Mouse (Mus musculus): Measurements from ENCODE around the gene Gm28230. TPM values are rescaled to one million over a fixed set of nuclear protein-coding genes. Genes with fewer than 3 reads are reported as not detected.

Gm28230 gene
- polyA plus RNA-seq, 2 experiments, result 0.18 to 5.0 TPM

GRCm38 (mm10) chr2:74711721-74712621, 14.6 kb upstream of the Gm28230 start, which contains the start of the genes Hoxd3 and Hoxd4:
Gene Hoxd3, plus strand, starts transcription at chr2:74711927.
Gene Hoxd4, plus strand, starts transcription at chr2:74711929.
- H3K4me3 ChIP-seq (replicated peaks; ENCODE audit: low read length), result peak within 1 kb of the TSS; percentile 47
- H3K27me3 ChIP-seq (ENCODE audit: control insufficient read depth, insufficient read depth, low read length), result peaks cover 95% of the 10 kb centered on the region
- no peaks in the 10 kb centered on the region for H3K9me3 ChIP-seq (ENCODE audit: control insufficient read depth, low read length)
- H3K36me3 ChIP-seq (ENCODE audit: control insufficient read depth, insufficient read depth, low read length), result no peaks in the 10 kb centered on the region
- WGBS, result 1% methylated on average over 65 of the region's 65 CpGs
- H3K4me1 ChIP-seq (ENCODE audit: control insufficient read depth, insufficient read depth, low read length), result peaks cover 5% of the 10 kb centered on the region; the same call in 1 of the 2 replicates
- TF ChIP-seq POLR2A (IDR thresholded peaks at IDR 0.05; ENCODE audit: borderline replicate concordance, extremely low read depth, insufficient read depth, insufficient read length), result no peak
- 0 out of 2 replicates have a peak, but pooled peaks have one; percentile 29 for ATAC-seq (ENCODE audit: low FRiP score, low read depth)
- H3K9ac ChIP-seq (ENCODE audit: low read depth, low read length, severe bottlenecking), result peak within 1 kb of the TSS; percentile 58
- peak within 1 kb of the TSS; percentile 58 for H3K27ac ChIP-seq (replicated peaks; ENCODE audit: low read depth, low read length)
- DNase-seq (ENCODE audit: low spot score), result peak; percentile 71
- H3K4me2 ChIP-seq (replicated peaks; ENCODE audit: low read depth, low read length, severe bottlenecking), result peak within 1 kb of the TSS; percentile 68

DNA sequence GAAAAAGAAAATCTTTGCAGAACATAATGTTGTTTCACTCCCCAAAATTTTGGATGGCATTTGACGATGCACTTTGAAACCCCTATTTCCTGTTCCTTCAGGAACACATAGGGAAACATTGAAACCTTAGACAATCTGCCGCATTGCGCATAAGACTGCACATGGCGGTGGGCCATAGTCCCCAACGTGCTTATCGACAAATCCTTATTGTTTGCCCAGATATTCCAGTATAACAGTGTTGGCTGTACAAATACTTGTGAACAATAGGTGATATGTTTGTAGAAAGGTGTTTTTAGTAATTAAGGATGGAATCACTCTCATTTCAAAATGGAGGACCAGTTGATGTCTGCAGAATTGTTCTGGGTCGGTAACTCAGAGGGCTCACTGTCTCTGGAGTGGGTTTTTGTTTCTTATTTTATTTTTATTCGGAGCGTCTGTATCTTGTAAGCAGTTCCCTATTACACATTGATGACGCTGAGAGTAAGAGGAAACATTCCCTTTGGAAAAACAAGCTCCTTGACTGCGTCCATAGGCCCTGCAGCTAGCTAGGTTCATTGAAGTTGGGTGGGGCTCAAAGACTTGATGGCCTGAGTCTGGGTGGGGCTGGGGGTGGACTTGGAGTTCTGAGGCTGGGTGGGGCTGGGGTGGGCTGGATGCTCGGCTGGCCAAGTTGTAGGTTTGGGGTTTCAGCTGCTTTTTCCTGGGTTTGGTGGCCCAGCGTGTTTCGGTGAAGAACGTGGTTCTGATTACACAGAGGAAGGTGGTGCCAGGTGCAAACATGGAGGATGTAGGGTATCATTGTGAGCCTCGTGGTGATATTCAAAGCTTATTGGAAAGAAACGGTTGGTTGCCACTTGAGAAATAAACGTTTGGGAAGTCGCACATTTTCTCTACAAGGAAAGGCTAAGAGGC, 13.0 kb upstream of the Gm28230 start:
- 7% methylated on average over 19 of the region's 19 CpGs for WGBS
- no peak for TF ChIP-seq POLR2A (IDR thresholded peaks at IDR 0.05; ENCODE audit: borderline replicate concordance, extremely low read depth, insufficient read depth, insufficient read length)
- peak overlapping the region; percentile 47 for H3K4me3 ChIP-seq (replicated peaks; ENCODE audit: low read length)
- no peaks in the 10 kb centered on the region for H3K9me3 ChIP-seq (ENCODE audit: control insufficient read depth, low read length)
- H3K4me1 ChIP-seq (ENCODE audit: control insufficient read depth, insufficient read depth, low read length), result peaks cover 5% of the 10 kb centered on the region; the same call in 1 of the 2 replicates
- H3K27ac ChIP-seq (replicated peaks; ENCODE audit: low read depth, low read length), result no peak overlapping the region
- no peak overlapping the region for H3K9ac ChIP-seq (ENCODE audit: low read depth, low read length, severe bottlenecking)
- H3K36me3 ChIP-seq (ENCODE audit: control insufficient read depth, insufficient read depth, low read length), result no peaks in the 10 kb centered on the region
- no peak for DNase-seq (ENCODE audit: low spot score)
- H3K4me2 ChIP-seq (replicated peaks; ENCODE audit: low read depth, low read length, severe bottlenecking), result peak overlapping the region; percentile 48; the same call in 1 of the 2 replicates
- no peak for ATAC-seq (ENCODE audit: low FRiP score, low read depth)
- peaks cover 94% of the 10 kb centered on the region for H3K27me3 ChIP-seq (ENCODE audit: control insufficient read depth, insufficient read depth, low read length)

- Histone ChIP-seq H3K4me1 (ENCODE audit: control insufficient read depth, insufficient read depth, low read length) (peaks cover 5% of the 10 kb centered on the region; the same call in 1 of the 2 replicates), H3K9ac (ENCODE audit: low read depth, low read length, severe bottlenecking) (no peak overlapping the region), H3K4me3 (replicated peaks; ENCODE audit: low read length) (peak overlapping the region; percentile 7; the same call in 1 of the 2 replicates), H3K9me3 (ENCODE audit: control insufficient read depth, low read length) (no peaks in the 10 kb centered on the region), H3K27me3 (ENCODE audit: control insufficient read depth, insufficient read depth, low read length) (peaks cover 93% of the 10 kb centered on the region), H3K27ac (replicated peaks; ENCODE audit: low read depth, low read length) (no peak overlapping the region), H3K4me2 (replicated peaks; ENCODE audit: low read depth, low read length, severe bottlenecking) (peak overlapping the region; percentile 48), H3K36me3 (ENCODE audit: control insufficient read depth, insufficient read depth, low read length) (no peaks in the 10 kb centered on the region)
- TF ChIP-seq POLR2A (IDR thresholded peaks at IDR 0.05; ENCODE audit: borderline replicate concordance, extremely low read depth, insufficient read depth, insufficient read length), result no peak
- ATAC-seq (ENCODE audit: low FRiP score, low read depth) (no peak), DNase-seq (ENCODE audit: low spot score) (no peak)
- WGBS, result 6% methylated on average over 18 of the region's 18 CpGs
Measured at GRCm38 (mm10) chr2:74714156-74714789, 12.3 kb upstream of the Gm28230 start.

GRCm38 (mm10) chr2:74714881-74715280, 11.6 kb upstream of the Gm28230 start:
- peak overlapping the region; percentile 48 for H3K4me2 ChIP-seq (replicated peaks; ENCODE audit: low read depth, low read length, severe bottlenecking)
- no peak for TF ChIP-seq POLR2A (IDR thresholded peaks at IDR 0.05; ENCODE audit: borderline replicate concordance, extremely low read depth, insufficient read depth, insufficient read length)
- no peak for ATAC-seq (ENCODE audit: low FRiP score, low read depth)

More at GRCm38 (mm10) chr2:74714881-74715280, 11.6 kb upstream of the Gm28230 start:
- H3K27me3 ChIP-seq (ENCODE audit: control insufficient read depth, insufficient read depth, low read length), result peaks cover 92% of the 10 kb centered on the region
- 1% methylated on average over 14 of the region's 14 CpGs for WGBS
- no peak for DNase-seq (ENCODE audit: low spot score)
- H3K36me3 ChIP-seq (ENCODE audit: control insufficient read depth, insufficient read depth, low read length), result no peaks in the 10 kb centered on the region
- H3K9ac ChIP-seq (ENCODE audit: low read depth, low read length, severe bottlenecking), result no peak overlapping the region
- H3K27ac ChIP-seq (replicated peaks; ENCODE audit: low read depth, low read length), result no peak overlapping the region
- no peaks in the 10 kb centered on the region for H3K9me3 ChIP-seq (ENCODE audit: control insufficient read depth, low read length)
- 0 out of 2 replicates have a peak overlapping the region, but pooled peaks have one; percentile 7 for H3K4me3 ChIP-seq (replicated peaks; ENCODE audit: low read length)
- peaks cover 5% of the 10 kb centered on the region; the same call in 1 of the 2 replicates for H3K4me1 ChIP-seq (ENCODE audit: control insufficient read depth, insufficient read depth, low read length)

Measured in limb, embryonic 14.5 days (tissue).